Mouse (Mus musculus) ES-CJ7 (cell line): Measurements from ENCODE around the gene Pald1.

Experiments
- DNase-seq: peaks from one replicate; pipeline ENCODE4 v3.0.0; 2011; ENCODE audit warnings: low read depth, low spot score

The Pald1 gene

DNA sequence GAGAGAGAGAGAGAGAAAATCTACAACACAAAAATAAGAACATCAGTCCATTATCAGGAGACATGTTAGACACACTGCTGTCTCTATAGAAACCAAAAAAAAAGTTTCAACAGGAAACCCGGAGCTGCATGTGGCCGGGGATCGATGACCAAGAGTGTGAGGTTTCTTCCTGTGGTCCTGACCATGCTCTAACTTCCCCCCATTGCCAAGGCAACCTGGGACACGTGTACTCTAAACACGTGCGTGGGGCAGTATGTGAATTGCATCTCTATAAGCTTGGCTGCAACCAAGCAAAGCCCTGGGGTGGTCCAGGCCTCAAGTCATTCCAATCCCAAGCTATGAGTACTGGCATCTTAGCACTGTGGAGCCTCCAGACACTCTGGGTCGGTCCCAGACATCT is 48.8 kb downstream of the Pald1 start:
- no peak for DNase-seq

DNA sequence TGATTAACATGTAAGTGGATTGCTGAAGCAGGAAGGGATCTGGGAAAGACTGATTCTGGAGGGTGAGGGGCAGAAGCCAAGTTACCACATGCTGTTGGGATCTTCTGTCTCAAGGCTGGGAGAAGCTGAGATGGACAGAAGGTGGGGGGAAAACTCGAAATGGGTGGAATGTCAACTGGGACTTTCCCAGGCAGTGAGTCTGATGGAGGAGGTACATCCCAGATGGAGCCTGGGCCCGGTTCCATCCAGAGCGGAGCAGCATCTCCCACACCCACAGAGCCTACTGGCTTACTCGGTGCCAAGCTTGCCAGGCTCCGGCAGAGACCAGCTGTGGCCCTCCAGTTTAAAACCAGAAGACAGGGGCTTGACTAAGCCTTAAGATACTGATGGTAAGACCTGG is 52.3 kb downstream of the Pald1 start:
- DNase-seq: no peak

DNA sequence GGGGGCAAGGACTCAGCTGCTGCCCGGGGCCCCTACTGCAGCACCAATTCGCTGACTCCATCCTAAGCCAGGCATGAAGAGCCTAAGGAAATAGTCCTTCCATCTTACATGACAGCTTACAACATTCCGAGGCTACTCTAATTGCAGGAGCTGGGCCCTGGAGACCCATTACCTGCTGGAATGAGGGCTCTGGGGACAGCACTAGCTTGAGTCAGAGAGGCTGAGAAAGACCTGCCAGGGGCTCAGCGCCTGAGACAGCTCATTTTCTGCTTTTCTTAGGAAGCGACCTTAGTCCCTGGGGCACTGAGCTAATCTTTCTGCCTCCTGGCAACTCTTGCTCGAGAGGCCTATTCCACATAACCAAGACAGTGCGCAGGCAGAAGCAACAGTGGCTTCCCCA is 54.4 kb downstream of the Pald1 start:
- DNase-seq: no peak

DNA sequence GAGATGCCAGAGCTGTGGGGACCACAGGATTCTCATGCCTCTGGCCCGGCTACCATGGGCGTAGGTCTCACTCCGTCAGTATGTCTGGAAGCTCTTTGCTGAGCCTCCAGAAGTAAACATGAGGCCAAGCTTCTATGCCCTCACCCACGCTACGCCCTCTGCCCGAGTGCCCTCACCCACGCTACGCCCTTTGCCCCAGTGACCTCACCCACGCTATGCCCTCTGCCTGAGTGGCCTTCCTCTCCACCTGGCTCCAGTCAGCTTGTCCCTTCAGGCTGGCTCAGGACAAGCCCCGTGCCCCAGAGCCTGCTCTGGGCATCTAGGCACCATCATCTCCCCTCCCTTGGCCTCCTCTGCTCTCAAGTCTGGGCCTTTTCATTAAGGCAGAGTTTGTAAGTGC is 55.8 kb downstream of the Pald1 start:
- DNase-seq: no peak

DNA sequence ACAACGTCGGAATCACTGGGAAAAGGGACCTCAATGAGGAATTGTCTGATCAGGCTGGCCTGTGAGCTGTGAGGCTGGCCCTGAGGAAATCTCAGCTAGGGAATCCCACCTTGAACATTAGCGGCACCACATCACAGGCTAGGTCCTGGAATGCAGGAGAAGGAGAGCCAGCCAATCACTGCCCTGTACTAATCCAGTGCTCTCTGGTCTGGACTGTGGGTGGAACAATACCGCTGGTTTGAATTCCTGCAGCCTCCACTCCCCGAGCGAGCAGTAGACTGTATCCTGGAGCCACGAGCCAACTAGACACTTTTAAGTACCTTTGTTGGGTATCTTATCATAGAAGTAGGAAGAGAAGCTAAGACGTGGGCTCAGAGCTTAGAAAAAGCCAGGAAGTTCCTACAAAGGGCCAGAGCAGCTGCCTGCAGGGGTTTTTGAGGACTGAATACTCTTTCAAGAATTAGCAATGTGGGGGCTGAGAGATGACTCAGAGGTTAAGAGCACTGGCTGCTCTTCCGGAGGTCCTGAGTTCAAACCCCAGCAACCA is 57.5 kb downstream of the Pald1 start:
- DNase-seq: peak; percentile 87

DNA sequence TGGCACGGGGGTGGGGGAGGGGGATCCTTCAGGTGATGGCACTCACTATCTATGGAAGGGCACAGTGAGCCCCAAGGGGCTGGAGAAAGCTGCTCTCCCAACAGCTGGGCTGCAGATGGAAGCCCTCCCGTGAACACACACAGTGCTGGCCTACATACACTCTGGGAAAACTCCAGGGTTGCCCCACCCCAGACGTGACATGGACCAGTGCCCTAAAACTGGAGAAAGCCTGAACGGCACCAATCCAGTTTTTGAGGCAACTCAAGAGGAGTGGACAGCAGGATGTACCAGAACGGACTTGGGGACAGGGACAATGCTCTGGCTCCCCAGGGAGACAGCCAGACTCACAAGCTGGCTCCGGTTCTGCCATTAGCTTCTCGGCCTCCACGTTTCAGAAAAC is 58.6 kb downstream of the Pald1 start:
- no peak for DNase-seq

DNA sequence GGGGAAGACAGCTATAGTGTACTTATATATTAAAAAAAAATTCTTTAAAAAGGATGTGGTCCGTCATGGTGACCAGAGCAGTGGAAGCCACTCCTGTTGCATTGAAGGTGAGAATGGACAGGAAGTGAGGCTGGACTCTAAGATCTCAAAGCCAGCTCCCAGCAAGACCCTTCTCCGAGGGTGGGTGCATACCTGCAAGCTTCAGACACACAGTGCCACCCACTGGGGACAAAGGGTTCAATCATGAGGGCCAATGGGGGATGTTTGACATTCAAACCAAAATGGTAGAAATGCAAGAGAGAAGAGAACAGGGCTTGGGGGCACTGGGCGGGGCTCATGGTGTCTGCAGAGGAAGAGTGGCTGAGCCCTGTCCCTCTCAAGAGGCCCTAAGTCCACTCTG is 64.8 kb downstream of the Pald1 start:
- DNase-seq: peak; percentile 62

DNA sequence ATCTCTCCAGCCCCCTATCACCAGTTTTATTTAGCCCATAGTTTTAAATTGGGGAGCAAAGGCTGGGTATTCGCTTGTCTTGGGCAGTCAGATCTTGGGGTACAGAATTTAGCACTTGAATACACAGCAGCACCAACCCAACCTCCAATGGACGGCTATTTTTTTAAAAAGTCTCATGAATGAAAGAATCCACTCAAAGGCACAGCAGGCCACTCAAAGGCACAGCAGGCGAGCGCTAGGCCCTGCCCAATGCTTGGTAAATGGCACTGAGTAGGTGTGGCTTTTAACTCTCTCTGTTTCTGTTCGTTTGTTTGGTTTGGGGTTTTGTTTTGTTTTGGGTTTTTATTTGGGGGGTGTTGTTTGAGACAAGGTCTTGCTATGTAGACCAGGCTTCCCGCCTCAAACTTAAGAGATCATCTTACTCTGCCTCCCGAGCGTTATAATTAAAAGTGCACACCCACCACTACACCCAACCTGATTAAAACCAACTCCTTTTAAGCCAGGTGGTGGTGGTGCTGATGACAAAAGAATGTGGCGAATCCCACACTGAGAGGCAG is 67.9 kb downstream of the Pald1 start:
- peak; percentile 97 for DNase-seq

DNA sequence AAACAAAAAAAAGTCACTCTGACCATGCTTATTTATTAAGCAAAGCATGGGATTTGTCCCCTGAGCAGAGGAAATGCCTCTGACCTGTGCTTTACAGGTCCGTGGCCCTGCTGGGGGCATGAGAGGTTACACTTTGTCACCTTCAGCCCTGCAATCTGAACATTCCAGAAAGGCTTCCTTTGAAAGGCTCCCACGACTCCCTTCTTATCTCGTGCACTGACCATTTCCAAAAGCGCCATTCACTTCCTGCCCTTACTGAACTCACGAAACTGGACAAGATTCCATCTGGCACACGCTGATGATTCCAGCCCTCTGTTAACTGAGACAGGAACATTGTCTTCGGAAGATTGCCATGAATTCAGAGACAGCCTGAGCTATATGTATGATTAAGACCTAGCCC is 69.6 kb downstream of the Pald1 start:
- no peak for DNase-seq

DNA sequence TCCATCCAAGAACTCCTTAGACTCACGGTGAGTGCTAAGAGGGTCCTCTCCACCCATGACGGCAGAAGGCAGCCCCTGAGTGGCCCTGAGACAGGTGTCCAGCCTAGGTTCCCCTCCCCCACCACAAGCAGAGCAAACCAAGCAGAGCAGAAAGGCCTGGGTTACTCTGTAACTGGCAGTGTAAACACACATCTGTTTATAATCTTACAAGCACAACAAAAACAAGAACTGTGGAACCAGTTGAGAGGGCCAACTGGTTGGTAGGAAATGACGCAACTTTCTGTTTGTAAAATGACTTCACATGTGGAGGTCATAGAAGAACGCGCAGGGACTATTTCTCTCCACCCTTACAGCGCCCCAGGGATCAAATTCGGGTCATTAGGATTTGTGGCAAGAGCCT is 70.6 kb downstream of the Pald1 start:
- DNase-seq: no peak

DNA sequence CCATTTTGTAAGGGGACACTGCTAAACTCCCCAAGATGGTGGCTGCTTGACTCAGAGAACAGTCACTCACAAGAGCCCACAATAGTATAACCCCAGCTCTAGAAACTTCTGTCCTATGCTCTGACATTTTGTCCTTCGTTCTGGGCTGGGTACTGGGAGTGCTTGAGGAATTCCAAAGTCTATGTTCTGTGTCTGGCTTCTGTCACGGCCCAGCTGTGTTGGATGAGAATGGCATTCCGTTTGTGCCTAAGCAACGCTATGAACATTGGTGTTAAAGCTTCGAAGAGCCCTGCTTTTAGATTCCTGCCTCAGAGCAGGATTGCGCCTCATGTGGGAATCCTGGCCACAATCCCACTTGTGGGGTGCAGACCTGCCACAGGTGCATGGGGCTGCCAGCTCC is 71.2 kb downstream of the Pald1 start:
- no peak for DNase-seq

DNA sequence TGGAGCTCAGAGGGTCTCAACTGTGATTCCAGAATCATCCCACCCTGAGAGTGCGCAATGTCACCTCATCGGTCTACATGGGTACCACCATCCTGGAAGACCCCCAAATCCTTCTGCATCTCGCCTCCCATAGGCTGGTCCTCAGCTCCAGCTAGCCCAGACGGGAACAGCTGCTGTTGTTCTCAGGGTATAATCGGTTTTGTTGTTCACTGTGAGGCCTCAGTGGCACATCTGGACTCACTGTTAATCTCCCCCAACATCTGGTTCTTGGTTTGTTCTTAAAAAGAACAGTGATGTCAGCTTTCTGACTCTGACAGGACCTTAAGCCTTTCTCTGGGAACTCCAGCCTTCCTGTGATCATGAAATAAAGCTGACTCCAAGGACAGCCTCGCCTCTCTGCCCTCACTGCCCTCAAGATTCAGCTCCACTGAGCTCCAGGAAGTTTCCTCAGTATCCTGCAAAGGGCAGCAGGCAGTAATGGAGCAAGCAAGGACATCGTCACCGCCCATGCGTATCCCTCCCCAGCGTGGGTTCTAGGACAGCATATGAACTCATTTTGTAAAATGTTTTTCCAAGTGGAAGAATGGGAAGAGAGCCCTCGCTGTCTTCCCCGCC is 74.5 kb downstream of the Pald1 start:
- no peak for DNase-seq

DNA sequence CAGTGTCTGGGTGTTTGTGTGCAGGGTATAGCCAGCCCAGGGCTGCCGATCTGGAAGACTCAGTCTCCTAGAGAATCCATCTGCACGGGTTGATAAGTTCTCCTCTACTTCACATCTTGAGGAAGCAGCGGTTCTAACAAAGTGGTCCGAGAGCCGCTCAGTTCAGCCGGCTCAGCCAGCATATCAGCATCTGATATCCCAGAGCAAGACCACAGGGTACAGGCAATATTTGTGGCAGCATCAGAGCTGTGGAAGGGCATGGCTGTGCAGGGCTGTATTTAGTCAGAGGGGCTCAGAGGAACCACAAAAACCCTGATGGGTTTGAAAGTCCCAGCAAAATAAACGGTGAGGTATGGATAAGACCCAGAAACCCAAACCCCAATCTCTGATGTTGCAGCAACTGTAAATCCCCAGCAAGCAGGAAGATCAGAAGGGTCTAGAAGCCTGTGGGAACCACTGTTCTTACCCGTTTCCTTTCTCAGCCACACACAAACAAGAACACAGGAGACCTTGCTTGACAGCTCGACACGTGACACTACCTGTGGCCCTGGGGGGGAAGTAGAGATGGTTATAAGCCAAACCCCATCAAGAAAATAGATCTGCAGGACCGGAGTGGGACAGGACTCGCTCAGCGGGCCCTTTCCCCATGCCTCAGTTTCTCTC is 77.3 kb downstream of the Pald1 start:
- no peak for DNase-seq

DNA sequence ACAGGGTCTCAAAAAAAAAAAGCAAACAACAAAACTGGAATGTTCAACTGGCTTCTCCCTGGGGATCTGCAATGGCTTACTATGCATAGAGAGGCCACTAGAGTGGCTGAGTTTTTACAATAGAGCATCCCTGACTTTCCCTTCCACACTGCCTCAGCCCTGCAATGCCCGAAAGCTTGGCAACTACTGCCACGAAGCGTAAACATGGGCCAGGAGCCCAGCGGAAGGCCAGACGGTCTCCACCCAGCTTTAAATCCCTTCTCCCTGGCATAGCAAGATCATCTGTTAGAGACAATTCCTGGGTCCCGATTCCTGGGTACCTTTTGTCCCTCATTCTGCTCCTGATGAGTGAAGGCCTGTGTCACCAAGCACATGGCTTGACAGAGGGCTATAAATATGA is 79.3 kb downstream of the Pald1 start:
- no peak for DNase-seq

DNA sequence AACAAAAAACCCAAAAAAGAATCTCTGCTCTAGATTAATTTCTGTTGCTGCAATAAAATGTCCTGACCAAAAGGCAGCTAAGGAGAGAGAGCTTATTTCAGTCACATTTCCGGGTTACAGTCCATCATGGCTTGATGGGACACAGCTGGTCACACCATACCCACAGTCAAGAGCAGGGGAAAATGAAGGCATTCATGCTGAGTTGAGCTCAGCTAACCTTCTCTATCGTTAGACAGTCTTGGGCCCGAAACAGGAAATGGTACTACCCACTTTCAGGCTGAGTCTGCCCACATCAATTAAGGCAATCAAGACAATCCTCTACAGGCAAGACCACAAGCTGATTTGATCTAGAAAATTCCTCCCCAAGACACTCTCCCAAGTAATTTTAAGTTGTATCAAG is 82.3 kb downstream of the Pald1 start:
- no peak for DNase-seq

DNA sequence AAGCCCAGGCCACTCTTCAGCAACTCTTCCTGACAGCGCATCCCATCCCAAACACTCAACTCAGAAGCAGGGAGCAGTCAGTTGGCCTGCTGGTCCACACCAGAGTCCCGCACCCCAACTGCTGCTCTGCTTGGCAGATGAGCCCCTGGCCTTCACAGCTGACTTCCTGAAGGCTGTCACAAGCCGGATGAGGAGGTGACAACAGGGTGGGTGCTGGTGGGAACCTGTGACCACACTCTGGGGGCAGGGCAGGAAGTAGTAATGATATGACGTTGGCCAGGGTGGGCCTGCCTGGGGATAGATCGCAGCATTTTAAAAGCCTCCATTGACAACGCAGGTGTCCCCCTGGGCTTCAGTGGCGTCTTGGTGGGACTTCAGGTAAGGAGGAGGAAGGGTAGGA is 85.9 kb downstream of the Pald1 start, which contains the start of gene Prf1:
Gene Prf1, plus strand, starts transcription at position 357 of the 400 bp plus-strand sequence.
- DNase-seq: no peak

DNA sequence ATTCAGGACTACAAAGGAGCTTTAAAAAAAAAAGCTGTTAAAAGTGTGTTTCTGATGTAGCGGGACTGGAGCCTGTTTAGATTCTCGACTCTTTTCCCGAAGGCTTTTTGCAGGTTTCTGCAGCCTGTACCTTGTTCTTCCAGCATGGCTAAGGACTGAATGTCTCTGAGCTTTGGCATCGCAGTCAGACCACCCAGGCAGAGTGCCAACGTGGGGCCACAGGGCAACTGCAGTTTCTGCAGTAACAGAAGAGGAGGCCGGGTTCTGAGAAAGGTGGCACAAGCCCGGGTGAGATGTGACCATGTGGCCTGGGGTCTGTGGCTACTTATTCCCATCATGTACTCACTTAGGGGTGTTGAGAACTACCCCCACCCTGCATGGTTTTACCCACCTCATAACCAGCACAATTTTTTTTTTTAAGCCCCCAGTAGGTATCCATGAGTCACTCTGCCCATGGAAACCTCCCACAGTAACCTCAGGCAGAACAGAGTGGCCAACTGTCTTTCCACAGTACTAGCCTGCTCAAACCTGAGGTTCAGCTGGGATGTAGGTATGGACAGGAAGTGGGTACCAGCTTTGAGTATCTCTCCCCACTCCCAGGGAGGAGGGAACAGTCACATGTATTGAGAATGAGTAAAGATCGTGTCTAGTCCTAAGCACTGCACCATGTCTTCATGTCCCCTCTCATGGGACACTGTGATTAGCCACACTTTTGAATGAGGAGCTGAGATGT is 86.5 kb downstream of the Pald1 start:
- DNase-seq: no peak

DNA sequence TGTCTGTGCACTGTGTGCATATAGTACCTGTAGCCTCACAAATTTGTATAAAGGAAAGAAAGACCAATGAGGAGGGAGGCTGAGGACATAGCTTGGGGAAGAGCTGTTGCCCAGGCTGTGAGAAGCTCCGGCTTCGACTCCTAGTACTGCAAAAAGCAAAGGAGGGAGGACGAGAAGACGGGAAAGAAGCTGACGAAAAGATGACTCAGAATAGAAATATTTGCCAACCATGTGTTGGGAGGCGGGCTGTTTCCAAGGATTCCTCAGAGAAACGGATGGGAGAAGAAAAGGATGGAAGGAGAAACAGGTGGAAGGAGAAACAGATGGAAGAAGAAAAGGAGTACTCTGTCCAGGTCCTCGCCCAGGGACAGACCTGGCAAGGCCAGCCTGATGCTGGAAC is 89.1 kb downstream of the Pald1 start:
- DNase-seq: no peak

DNA sequence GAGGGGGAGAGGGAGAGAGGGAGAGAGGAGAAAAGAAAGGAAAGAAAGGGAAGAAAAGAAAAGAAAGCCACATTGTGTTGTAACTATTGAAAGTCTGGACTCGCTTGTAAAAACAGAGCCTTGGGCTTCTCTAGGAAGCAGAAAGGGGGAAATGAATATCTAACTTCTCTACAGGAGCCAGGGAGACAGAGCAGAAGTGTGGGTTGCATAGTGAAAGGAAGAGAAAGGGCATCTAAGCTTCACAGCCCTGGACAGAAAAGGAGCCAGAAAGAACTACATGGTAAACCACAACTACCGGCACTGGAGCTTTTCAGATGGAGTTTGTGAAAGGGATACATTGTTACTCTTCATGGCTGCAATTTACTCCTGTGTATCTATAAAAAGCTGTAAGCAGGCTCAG is 92.9 kb downstream of the Pald1 start:
- no peak for DNase-seq

DNA sequence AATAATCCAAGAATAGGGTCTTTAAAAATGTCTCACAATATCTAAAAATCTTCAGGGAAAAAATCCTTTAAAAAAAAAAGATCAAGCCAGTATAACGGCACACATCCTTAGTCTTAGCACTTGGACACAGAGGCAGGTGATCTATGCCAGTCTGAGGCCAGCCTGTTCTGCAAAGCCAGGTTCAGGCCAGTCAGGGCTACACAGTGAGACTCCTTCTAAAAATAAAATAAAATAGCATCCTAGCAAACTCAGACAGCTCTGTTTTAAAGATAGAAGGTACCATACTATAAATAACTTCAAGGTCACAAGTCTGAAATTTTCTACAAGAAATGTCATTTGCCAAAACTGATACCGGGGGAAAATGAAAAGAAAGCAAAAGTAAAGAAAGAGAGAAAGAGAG is 93.3 kb downstream of the Pald1 start:
- DNase-seq: no peak

DNA sequence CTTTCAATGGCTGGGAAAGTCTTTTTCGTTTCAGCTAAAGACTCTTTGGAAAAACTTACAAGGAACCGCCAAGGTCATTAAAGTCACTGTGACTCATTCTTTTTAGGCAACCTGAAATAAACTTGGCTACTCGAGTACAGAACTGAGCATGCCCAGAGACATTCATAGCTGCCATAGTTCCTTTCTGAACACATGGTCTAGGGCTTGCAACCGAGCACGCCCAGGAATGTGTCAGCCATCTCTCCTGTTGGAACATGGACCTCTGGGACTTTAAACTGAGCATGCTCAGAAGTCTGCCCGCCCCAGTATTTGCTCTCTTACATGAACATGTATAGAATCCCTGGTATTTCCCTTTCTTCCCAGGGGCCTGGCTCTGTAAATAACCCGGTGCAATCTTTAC is 97.1 kb downstream of the Pald1 start:
- DNase-seq: peak; percentile 40

DNA sequence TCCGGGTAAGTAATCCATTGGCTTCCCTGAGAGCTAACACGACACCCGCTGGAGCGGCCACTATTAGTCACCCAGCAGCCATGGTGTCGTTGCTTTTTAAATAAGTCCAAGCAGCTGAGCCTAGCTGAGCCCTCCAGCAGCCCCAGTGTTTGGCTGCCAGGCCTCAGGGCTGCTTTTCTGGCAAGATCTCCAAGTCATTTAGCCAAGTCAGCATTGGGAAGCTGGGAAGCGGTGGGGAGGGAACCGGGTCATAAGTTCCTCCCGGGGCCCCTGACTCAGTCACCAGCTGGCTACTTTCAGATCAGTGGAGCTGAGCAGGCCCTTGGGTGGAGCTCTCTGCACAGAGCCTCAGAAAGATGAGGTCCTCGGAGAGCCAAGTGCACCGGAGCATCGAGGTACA is 98.1 kb downstream of the Pald1 start:
- DNase-seq: no peak

DNA sequence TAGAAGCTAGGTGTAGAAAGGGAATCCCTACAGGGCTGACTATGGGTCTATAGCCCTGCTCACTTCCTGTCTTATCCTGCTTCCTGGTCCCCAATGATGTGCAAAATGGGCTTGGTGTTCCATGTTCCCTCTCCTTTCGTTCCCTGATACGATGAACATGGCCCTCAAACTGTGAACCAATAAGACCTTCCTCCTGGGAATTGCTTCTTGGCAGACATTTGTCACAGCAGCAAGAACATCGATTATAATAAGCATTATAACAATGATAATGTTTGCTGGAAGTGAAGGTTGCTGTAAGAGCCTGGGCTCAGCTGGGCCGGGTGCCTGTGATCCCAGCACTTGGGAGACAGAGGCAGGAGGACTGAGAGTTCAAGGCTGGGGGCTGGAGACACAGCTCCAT is 99.0 kb downstream of the Pald1 start:
- DNase-seq: no peak
